Mouse (Mus musculus) embryonic fibroblast, embryonic 13.5 days (primary cell): ENCODE measurements around the gene Teddm2. TPM values are rescaled to one million over a fixed set of nuclear protein-coding genes. Genes with fewer than 3 reads are reported as not detected.
"Not testable (repeated sequence)": the region's sequence is repeated elsewhere in the genome, so short reads cannot be mapped to it uniquely, and the experiment has no call there.

Source experiments
- H3K27ac ChIP-seq: 2 replicates; pipeline ENCODE4 v1.5.1; 2012; ENCODE audit warnings: low read length, control low read depth, inconsistent platforms; ENCODE audit not compliant: insufficient read depth
- H3K4me1 ChIP-seq: 2 replicates; pipeline ENCODE4 v1.6.1; 2011; ENCODE audit warnings: low read length; ENCODE audit not compliant: control insufficient read depth, insufficient read depth
- H3K4me3 ChIP-seq: 2 replicates; pipeline ENCODE4 v1.5.1; 2011; ENCODE audit warnings: mild to moderate bottlenecking, control low read depth, low read length; ENCODE audit not compliant: insufficient read depth
- CTCF ChIP-seq: IDR thresholded peaks from 2 replicates; pipeline ENCODE4 v1.5.1; 2011; ENCODE audit warnings: mild to moderate bottlenecking, control low read depth, low read length, moderate library complexity, borderline replicate concordance; ENCODE audit not compliant: insufficient read depth
- POLR2A ChIP-seq: IDR thresholded peaks from 2 replicates; pipeline ENCODE4 v1.6.1; 2011; ENCODE audit warnings: low read depth, mild to moderate bottlenecking, control low read depth, low read length, moderate library complexity
- polyA plus RNA-seq: library from polyadenylated mRNA; stranded (reverse); fragments of >200 nt; gene quantifications from 2 replicates; pipeline ENCODE4 v1.2.4, GENCODE M21; 2011; ENCODE audit warnings: low read depth; ENCODE audit not compliant: missing spikeins, insufficient read length

The Teddm2 gene
- polyA plus RNA-seq, 1 experiment: not detected

- H3K4me1 ChIP-seq: peaks cover 2% of the 10 kb centered on the region
- no peak overlapping the region for H3K4me3 ChIP-seq
- H3K27ac ChIP-seq: no peak overlapping the region
- TF ChIP-seq CTCF: no peak
- no peak for TF ChIP-seq POLR2A
Observed at GRCm38 (mm10) chr1:153894201-153894893, 5.7 kb downstream of the Teddm2 start.

- H3K27ac ChIP-seq: no peak overlapping the region
- H3K4me3 ChIP-seq: no peak overlapping the region
- TF ChIP-seq CTCF (no peak), POLR2A (no peak)
- no peaks in the 10 kb centered on the region; the same call in 1 of the 2 replicates for H3K4me1 ChIP-seq
Observed at GRCm38 (mm10) chr1:153893746-153894145, 6.3 kb downstream of the Teddm2 start.

GRCm38 (mm10) chr1:153891442-153891841 lies 8.6 kb downstream of the Teddm2 start, which contains the start of gene Teddm1a:
TSS of gene Teddm1a (plus strand) at chr1:153891742.
- no peaks in the 10 kb centered on the region; the same call in 1 of the 2 replicates for H3K4me1 ChIP-seq
- no peak for TF ChIP-seq CTCF
- no peak for TF ChIP-seq POLR2A
- no peak within 1 kb of the TSS for H3K4me3 ChIP-seq
- H3K27ac ChIP-seq: no peak within 1 kb of the TSS

- H3K4me3 ChIP-seq: no peak overlapping the region
- no peak for TF ChIP-seq CTCF
- no peak for TF ChIP-seq POLR2A
- no peak overlapping the region for H3K27ac ChIP-seq
- no peaks in the 10 kb centered on the region; the same call in 1 of the 2 replicates for H3K4me1 ChIP-seq
Observed at GRCm38 (mm10) chr1:153890121-153890520, 9.9 kb downstream of the Teddm2 start.

GRCm38 (mm10) chr1:153886024-153886633 lies 13.9 kb downstream of the Teddm2 start:
- Histone ChIP-seq H3K4me1 (no peaks in the 10 kb centered on the region), H3K27ac (no peak overlapping the region)
- TF ChIP-seq CTCF (no peak), POLR2A (no peak)

GRCm38 (mm10) chr1:153880391-153880790 lies 19.6 kb downstream of the Teddm2 start:
- H3K27ac ChIP-seq, H3K4me3 ChIP-seq, H3K4me1 ChIP-seq: not testable (repeated sequence)

More at GRCm38 (mm10) chr1:153886024-153886633, 13.9 kb downstream of the Teddm2 start:
- no peak overlapping the region for H3K4me3 ChIP-seq

- Histone ChIP-seq H3K4me1 (no peaks in the 10 kb centered on the region), H3K27ac (no peak within 1 kb of the TSS), H3K4me3 (no peak within 1 kb of the TSS)
- TF ChIP-seq POLR2A: no peak
- no peak for TF ChIP-seq CTCF
Observed at GRCm38 (mm10) chr1:153874045-153874444, 26.0 kb downstream of the Teddm2 start, which contains the start of gene Teddm1b. TSS of gene Teddm1b (plus strand) at chr1:153874345.

GRCm38 (mm10) chr1:153855946-153856345 lies 44.1 kb downstream of the Teddm2 start:
- no peak for TF ChIP-seq POLR2A
- TF ChIP-seq CTCF: no peak
- no peak overlapping the region for H3K4me3 ChIP-seq
- no peak overlapping the region for H3K27ac ChIP-seq
- H3K4me1 ChIP-seq: no peaks in the 10 kb centered on the region

GRCm38 (mm10) chr1:153852696-153853095 lies 47.3 kb downstream of the Teddm2 start:
- H3K4me3 ChIP-seq, H3K27ac ChIP-seq, H3K4me1 ChIP-seq: not testable (repeated sequence)

- TF ChIP-seq POLR2A (no peak), CTCF (no peak)
- H3K4me1 ChIP-seq: peaks cover 7% of the 10 kb centered on the region
Observed at GRCm38 (mm10) chr1:153846867-153847266, 53.2 kb downstream of the Teddm2 start.

GRCm38 (mm10) chr1:153846420-153846819 lies 53.6 kb downstream of the Teddm2 start:
- TF ChIP-seq CTCF (no peak), POLR2A (no peak)
- Histone ChIP-seq H3K4me3 (no peak overlapping the region), H3K4me1 (peaks cover 7% of the 10 kb centered on the region), H3K27ac (peak overlapping the region; percentile 70; the same call in 1 of the 2 replicates)

More at GRCm38 (mm10) chr1:153846867-153847266, 53.2 kb downstream of the Teddm2 start:
- peak overlapping the region; percentile 70 for H3K27ac ChIP-seq
- H3K4me3 ChIP-seq: no peak overlapping the region
